Mouse (Mus musculus) ES-Bruce4 (cell line): ENCODE measurements around the gene Kcnj4.
A peak's percentile ranks its signal among the peaks of the same experiment; 100 is the strongest.

Experiments
- CTCF ChIP-seq: IDR thresholded peaks from one replicate; pipeline ENCODE4 v1.8.1; 2011; ENCODE audit warnings: low read depth, low read length
- EP300 ChIP-seq: IDR thresholded peaks from 2 replicates; pipeline ENCODE4 v1.6.1; 2011; ENCODE audit warnings: low read depth, low read length; ENCODE audit not compliant: insufficient read depth
- POLR2A ChIP-seq: IDR thresholded peaks from one replicate; pipeline ENCODE4 v1.8.1; 2011; ENCODE audit warnings: low read length; ENCODE audit not compliant: insufficient read depth

GRCm38 (mm10) chr15:79473042-79473441, 32.0 kb downstream of the Kcnj4 start:
- TF ChIP-seq CTCF: peak; percentile 49
- no peak for TF ChIP-seq POLR2A
- TF ChIP-seq EP300: no peak
